Mouse (Mus musculus) lung, postnatal 0 days (tissue): ENCODE results near the gene Rbms1.

ENCODE experiments used
- CTCF ChIP-seq: IDR thresholded peaks from 2 replicates; pipeline ENCODE4 v1.5.1; 2016; ENCODE audit warnings: antibody characterized with exemption, mild to moderate bottlenecking
- EP300 ChIP-seq: IDR thresholded peaks from 2 replicates; pipeline ENCODE4 v1.6.1; 2016; ENCODE audit warnings: antibody characterized with exemption, mild to moderate bottlenecking, control low read depth

- TF ChIP-seq CTCF (no peak), EP300 (no peak)
Observed at GRCm38 (mm10) chr2:60792506-60792905, 170.5 kb downstream of the Rbms1 start.
